Mouse (Mus musculus) embryonic facial prominence, embryonic 13.5 days (tissue): Measurements from ENCODE around the gene Cacna2d3. TPM values are rescaled to one million over a fixed set of nuclear protein-coding genes. Genes with fewer than 3 reads are reported as not detected.
A peak's percentile ranks its signal among the peaks of the same experiment; 100 is the strongest.

Experiments
- ATAC-seq: fragments of 200-750 bp; cut with Nextera tagmentation; 2 replicates; pipeline ENCODE4 v1.8.0; 2017; ENCODE audit warnings: low read depth; ENCODE audit not compliant: insufficient number of reproducible peaks, insufficient read depth, low FRiP score, low TSS enrichment
- H3K27ac ChIP-seq: fragments of 300-500 bp; sonication (generic); 2 replicates; pipeline ENCODE4 v1.5.1; 2015; ENCODE audit warnings: moderate library complexity, mild to moderate bottlenecking, inconsistent platforms
- H3K27me3 ChIP-seq: fragments of 300-500 bp; sonication (generic); 2 replicates; pipeline ENCODE4 v1.6.1; 2015; ENCODE audit warnings: mild to moderate bottlenecking, inconsistent platforms
- H3K36me3 ChIP-seq: fragments of 300-500 bp; sonication (generic); 2 replicates; pipeline ENCODE4 v1.6.1; 2015; ENCODE audit warnings: mild to moderate bottlenecking, inconsistent platforms
- H3K4me1 ChIP-seq: fragments of 300-500 bp; sonication (generic); 2 replicates; pipeline ENCODE4 v1.6.1; 2015; ENCODE audit warnings: inconsistent platforms
- H3K4me2 ChIP-seq: fragments of 300-500 bp; sonication (generic); 2 replicates; pipeline ENCODE4 v1.6.1; 2015; ENCODE audit warnings: moderate library complexity, mild to moderate bottlenecking, inconsistent platforms
- H3K4me3 ChIP-seq: fragments of 300-500 bp; sonication (generic); 2 replicates; pipeline ENCODE4 v1.5.1; 2015; ENCODE audit warnings: mild to moderate bottlenecking, inconsistent platforms
- H3K9ac ChIP-seq: fragments of 300-500 bp; sonication (generic); 2 replicates; pipeline ENCODE4 v1.6.1; 2015; ENCODE audit warnings: mild to moderate bottlenecking, inconsistent platforms
- H3K9me3 ChIP-seq: fragments of 300-500 bp; sonication (generic); 2 replicates; pipeline ENCODE4 v1.6.1; 2016; ENCODE audit warnings: inconsistent platforms
- WGBS: fragments of 180-500 bp; shearing (Covaris S2); methylation state at CpG from one replicate; pipeline ENCODE4 v1.1.7; 2015; ENCODE audit warnings: mixed read lengths; 5-methylcytosine and 5-hydroxymethylcytosine counted together
- polyA plus RNA-seq: library from polyadenylated mRNA; unstranded; fragments of >200 nt; fragmentation: Nextera tagmentation; extraction: Ambion mirVana; gene quantifications from 2 replicates; pipeline ENCODE4 v1.2.1, GENCODE M21; 2015

Gene Cacna2d3
- polyA plus RNA-seq, 1 experiment from 2014 or later, result 43.5 TPM

DNA sequence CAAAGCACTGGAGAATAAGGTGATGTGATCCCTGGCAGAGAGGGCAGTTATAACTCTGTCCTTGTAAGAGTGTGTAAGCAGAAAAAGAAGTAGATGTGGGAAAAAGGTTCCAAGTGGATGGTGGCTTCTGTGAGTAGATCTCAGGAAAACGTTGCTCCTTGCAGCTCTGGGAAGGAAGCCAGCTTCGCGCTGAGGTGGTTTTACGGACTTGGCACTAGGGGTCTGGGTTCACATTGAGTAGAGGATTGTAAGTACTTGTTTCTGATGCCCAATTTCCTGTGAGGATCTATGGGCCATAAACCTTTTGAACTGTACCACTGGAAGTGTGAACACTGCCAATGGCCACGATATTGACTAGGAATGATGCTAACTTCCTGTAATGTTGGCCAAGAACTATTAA is 354.8 kb downstream of the Cacna2d3 start:
- Histone ChIP-seq H3K9ac (no peak overlapping the region), H3K27me3 (no peaks in the 10 kb centered on the region), H3K36me3 (no peaks in the 10 kb centered on the region), H3K4me1 (peaks cover 11% of the 10 kb centered on the region), H3K4me2 (no peak overlapping the region), H3K4me3 (no peak overlapping the region), H3K27ac (no peak overlapping the region), H3K9me3 (no peaks in the 10 kb centered on the region)
- ATAC-seq, result no peak
- WGBS, result 81% methylated on average over 5 of the region's 5 CpGs

DNA sequence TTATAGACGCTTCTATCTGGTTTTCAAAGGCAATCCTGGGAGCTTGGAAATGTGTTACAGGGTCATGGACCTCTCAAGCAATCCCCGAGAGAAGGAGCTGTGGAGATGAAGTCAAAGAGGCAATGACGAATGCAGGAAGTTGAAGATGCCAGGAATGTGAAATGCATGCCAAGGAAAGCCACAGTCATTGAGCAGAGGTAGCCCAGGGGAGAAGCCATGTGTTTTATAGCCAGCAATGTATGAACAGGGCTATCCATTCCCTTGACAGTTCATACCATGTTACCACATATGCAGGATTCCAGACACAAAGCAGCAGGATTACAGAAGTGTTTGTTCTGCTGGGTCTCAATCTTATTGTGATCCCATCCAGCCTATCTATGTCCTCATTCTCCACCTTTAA is 359.2 kb downstream of the Cacna2d3 start:
- 42% methylated on average over 3 of the region's 3 CpGs for WGBS

DNA sequence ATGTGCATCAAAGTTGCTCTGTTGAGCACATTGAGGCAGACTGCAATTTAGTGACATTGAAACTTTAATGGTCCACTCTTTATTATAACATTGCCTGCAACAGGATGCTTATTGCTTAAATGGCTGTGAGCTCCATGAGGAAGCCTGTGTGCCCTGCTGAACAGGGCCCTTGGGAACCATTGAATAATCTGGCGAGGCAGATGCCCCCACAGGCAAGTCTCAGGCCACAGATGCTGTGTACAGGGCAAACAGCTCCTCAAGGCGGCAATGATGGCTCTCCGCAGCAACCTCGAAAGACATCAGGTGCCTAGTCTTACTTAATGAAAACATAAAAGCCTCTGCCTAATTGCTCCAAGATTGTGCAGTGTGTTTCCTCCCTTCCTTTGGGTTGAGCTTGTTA is 371.0 kb downstream of the Cacna2d3 start:
- Histone ChIP-seq H3K36me3 (peaks cover 4% of the 10 kb centered on the region; the same call in 1 of the 2 replicates), H3K27ac (no peak overlapping the region), H3K4me1 (peaks cover 9% of the 10 kb centered on the region; the same call in 1 of the 2 replicates), H3K4me2 (no peak overlapping the region), H3K9ac (no peak overlapping the region), H3K4me3 (no peak overlapping the region), H3K9me3 (no peaks in the 10 kb centered on the region), H3K27me3 (no peaks in the 10 kb centered on the region)
- no peak for ATAC-seq
- WGBS, result 64% methylated on average over 4 of the region's 4 CpGs

More for the DNA sequence above, 359.2 kb downstream of the Cacna2d3 start:
- Histone ChIP-seq H3K9ac (no peak overlapping the region), H3K9me3 (no peaks in the 10 kb centered on the region), H3K4me1 (peaks cover 17% of the 10 kb centered on the region), H3K27me3 (no peaks in the 10 kb centered on the region), H3K27ac (peak overlapping the region; percentile 33; the same call in 1 of the 2 replicates), H3K4me2 (no peak overlapping the region), H3K36me3 (no peaks in the 10 kb centered on the region), H3K4me3 (no peak overlapping the region)
- ATAC-seq, result no peak

DNA sequence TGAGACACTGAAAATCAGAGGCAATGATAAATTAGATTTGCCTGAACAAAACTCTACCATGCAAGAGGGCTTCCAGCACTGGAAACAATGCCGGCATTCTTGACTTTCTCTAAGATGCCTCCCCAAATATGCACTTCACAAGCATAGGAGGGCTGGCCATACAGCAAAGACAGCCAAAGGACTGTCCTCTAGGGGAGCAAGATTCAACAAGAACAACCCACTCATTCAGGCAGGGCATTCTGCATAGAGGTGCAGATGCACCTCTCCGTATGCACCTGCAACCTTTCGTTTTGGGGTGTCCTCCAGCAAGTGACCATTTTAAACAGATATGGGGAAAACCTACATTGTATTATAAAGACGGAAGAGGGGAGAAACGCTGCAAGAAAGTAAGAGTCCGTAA is 380.1 kb downstream of the Cacna2d3 start:
- no peaks in the 10 kb centered on the region for H3K9me3 ChIP-seq
- H3K27ac ChIP-seq, result 0 out of 2 replicates have a peak overlapping the region, but pooled peaks have one; percentile 39
- H3K36me3 ChIP-seq, result peaks cover 4% of the 10 kb centered on the region; the same call in 1 of the 2 replicates
- no peak overlapping the region for H3K9ac ChIP-seq
- H3K27me3 ChIP-seq, result no peaks in the 10 kb centered on the region
- ATAC-seq, result no peak
- no peak overlapping the region for H3K4me3 ChIP-seq
- 83% methylated on average over 6 of the region's 6 CpGs for WGBS
- peaks cover 27% of the 10 kb centered on the region for H3K4me1 ChIP-seq
- no peak overlapping the region for H3K4me2 ChIP-seq

DNA sequence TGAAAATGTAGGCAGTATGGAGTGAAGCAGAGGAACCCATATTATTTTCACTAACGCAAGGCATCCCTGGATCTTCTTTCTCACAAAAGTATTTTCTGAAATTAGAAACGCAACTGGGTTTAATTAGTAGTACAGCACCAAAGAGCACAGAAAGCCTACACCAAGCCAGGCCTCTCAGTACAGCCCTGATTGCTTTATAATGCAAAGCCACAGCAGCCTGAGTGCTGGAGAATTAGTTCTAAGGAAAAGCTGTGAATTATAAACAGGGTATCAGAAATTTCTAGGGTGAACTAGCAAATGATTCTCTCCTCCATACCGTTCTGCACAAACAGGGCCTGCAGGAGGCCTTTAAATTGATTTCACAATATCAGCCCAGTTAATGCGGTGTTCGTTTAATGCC is 380.9 kb downstream of the Cacna2d3 start:
- H3K9ac ChIP-seq, result no peak overlapping the region
- peaks cover 27% of the 10 kb centered on the region for H3K4me1 ChIP-seq
- H3K36me3 ChIP-seq, result peaks cover under 1% of the 10 kb centered on the region; the same call in 1 of the 2 replicates
- H3K4me3 ChIP-seq, result no peak overlapping the region
- H3K27me3 ChIP-seq, result no peaks in the 10 kb centered on the region
- no peak overlapping the region for H3K4me2 ChIP-seq
- no peak for ATAC-seq
- 46% methylated on average over 5 of the region's 5 CpGs for WGBS
- H3K27ac ChIP-seq, result peak overlapping the region; percentile 40; the same call in 1 of the 2 replicates
- no peaks in the 10 kb centered on the region for H3K9me3 ChIP-seq

DNA sequence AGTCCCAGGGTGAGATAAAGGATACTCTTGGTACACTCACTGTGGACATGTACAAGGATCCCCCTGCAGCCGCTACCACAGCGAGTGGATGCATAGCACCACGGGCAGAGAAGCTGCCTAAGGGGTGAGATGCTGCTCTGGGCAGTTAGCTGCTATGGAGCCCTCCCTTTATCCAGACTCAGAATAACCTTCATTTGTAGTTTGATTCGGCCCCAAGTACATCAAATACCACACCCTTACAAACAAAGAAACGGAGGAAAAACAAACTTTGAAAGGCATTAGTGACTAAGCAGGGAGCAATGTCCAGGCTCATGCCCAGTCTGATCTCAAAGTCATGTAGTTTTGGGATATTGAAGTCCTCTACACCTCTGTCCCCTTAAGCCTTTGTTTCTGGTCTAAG is 386.8 kb downstream of the Cacna2d3 start:
- 88% methylated on average over 5 of the region's 5 CpGs for WGBS
- Histone ChIP-seq H3K4me1 (peaks cover 12% of the 10 kb centered on the region), H3K4me3 (no peak overlapping the region), H3K4me2 (no peak overlapping the region), H3K9me3 (no peaks in the 10 kb centered on the region), H3K36me3 (no peaks in the 10 kb centered on the region), H3K9ac (no peak overlapping the region), H3K27ac (no peak overlapping the region), H3K27me3 (no peaks in the 10 kb centered on the region)
- ATAC-seq, result no peak

DNA sequence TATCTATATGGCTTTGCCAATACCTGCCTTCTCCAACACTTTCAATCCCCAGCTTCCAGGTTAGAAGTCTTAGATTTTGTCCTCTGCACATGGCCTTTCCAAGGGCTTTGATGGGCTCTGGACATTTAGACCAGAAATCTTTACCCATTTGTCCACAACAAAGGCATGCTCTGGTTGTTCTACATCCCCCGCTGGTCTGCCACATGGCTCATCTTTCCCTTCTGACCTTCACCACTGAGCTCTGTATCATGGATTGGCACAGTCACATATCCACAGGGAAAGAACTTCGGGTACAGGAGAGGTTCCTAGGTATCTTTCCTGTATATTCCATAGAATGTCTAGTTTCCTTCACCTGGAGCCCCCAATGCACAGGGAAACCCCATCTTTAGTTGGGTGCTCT is 387.4 kb downstream of the Cacna2d3 start:
- H3K27me3 ChIP-seq, result no peaks in the 10 kb centered on the region
- H3K9ac ChIP-seq, result no peak overlapping the region
- H3K36me3 ChIP-seq, result no peaks in the 10 kb centered on the region
- H3K9me3 ChIP-seq, result no peaks in the 10 kb centered on the region
- 80% methylated on average over 2 of the region's 2 CpGs for WGBS
- H3K27ac ChIP-seq, result no peak overlapping the region
- peaks cover 10% of the 10 kb centered on the region for H3K4me1 ChIP-seq
- H3K4me2 ChIP-seq, result no peak overlapping the region
- H3K4me3 ChIP-seq, result no peak overlapping the region
- ATAC-seq, result no peak

DNA sequence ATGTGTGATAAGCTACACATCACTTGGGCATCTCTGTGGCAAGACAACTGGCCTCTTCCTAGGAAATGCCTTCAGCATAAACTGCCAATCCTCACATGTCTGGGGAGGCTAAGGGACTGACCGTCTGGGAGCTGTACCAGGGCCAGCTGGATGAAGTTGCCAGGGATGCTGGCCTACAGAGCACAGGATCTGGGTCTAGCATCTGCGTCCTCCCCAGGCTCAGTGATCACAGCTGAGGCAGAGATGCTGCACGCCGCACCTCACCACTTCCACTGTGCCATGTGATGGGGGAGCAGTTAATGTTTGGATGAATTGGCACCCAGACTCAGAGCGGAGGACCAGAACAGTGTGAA is 397.3 kb downstream of the Cacna2d3 start:
- no peak overlapping the region for H3K4me3 ChIP-seq
- no peak overlapping the region for H3K4me2 ChIP-seq
- WGBS, result 90% methylated on average over 5 of the region's 5 CpGs
- H3K9ac ChIP-seq, result no peak overlapping the region
- no peak for ATAC-seq
- no peaks in the 10 kb centered on the region for H3K27me3 ChIP-seq
- no peaks in the 10 kb centered on the region for H3K4me1 ChIP-seq
- no peaks in the 10 kb centered on the region for H3K36me3 ChIP-seq
- 0 out of 2 replicates have a peak, but pooled peaks cover 3% of the 10 kb centered on the region for H3K9me3 ChIP-seq
- H3K27ac ChIP-seq, result no peak overlapping the region

DNA sequence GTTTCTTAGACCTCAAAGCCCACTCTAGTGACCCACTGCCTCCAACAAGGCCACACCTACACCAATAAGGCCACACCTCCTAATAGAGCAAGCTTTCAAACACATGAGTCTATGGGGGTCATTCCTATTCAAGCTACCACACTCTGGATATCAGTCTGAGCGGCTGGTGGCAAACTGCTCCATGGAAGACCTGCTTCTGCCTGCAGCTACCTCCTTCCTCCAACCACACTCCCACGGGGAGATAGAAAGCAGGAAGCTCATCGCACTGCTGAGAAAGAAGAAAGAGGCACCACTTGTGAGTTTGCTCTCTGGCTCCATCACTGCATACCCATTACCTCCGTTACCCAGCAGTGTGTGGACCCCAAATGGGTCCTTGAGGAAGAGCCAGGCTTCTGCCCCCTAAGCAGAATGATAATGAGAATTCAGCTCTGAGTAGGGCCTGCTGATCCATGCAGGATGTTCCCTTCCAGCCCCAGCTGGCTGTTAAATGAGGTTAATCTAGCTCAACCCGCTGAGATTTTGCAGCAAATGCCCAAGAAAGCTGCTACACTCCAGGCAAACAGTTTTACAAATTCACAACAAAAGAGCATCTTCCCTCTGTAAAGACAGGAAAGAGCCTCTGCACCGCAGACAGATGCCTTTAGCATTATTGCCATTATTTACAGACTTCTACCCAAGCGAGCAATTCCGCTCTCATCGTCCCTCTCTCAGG is 397.8 kb downstream of the Cacna2d3 start:
- no peak overlapping the region for H3K4me2 ChIP-seq
- no peak overlapping the region for H3K27ac ChIP-seq
- H3K9me3 ChIP-seq, result 0 out of 2 replicates have a peak, but pooled peaks cover 3% of the 10 kb centered on the region
- H3K4me3 ChIP-seq, result no peak overlapping the region
- WGBS, result 86% methylated on average over 9 of the region's 9 CpGs
- H3K36me3 ChIP-seq, result no peaks in the 10 kb centered on the region
- H3K4me1 ChIP-seq, result no peaks in the 10 kb centered on the region
- no peaks in the 10 kb centered on the region for H3K27me3 ChIP-seq
- H3K9ac ChIP-seq, result no peak overlapping the region
- no peak for ATAC-seq

DNA sequence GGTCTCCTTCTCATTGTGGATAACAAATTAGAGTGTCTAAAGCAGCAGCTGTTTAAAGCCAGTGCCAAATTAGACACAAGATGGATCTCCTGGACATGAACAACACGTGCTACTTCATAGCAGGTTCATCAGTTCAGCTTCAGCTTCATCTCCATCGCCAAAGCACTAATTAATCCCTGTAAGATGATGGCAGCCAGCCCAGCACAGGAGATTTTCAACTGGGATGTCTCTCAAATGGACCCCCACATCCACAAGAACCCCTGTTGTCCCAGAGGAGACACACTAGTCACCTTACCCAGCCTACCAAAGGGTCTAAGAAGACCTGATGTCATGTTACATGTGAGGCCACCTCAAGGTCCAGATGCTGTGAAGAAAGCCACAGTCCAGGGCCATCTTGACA is 408.2 kb downstream of the Cacna2d3 start:
- no peak overlapping the region for H3K4me3 ChIP-seq
- H3K9ac ChIP-seq, result no peak overlapping the region
- no peaks in the 10 kb centered on the region for H3K36me3 ChIP-seq
- H3K4me2 ChIP-seq, result no peak overlapping the region
- no peaks in the 10 kb centered on the region for H3K27me3 ChIP-seq
- 92% methylated on average over 2 of the region's 2 CpGs for WGBS
- no peaks in the 10 kb centered on the region for H3K9me3 ChIP-seq
- no peaks in the 10 kb centered on the region for H3K4me1 ChIP-seq
- ATAC-seq, result no peak
- H3K27ac ChIP-seq, result no peak overlapping the region

DNA sequence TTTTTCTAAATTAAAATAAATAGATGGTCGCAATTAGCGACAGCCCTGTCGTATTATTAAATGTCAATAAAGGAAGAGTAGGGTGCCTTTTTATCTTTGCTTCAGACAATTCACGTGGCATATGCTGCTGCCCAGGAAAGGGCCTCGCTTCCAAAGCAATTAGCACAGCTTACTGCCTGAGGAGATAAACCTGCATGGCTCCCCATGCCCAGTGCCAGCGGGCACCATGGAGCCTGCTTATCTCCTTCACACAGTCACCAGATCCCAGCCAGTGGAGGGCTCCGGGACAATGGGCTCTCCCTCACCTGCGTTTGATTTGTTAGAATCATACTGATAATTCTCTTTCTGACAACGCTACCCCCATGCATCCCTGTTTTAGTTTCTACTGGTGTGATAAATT is 416.0 kb downstream of the Cacna2d3 start:
- Histone ChIP-seq H3K27ac (no peak overlapping the region), H3K9me3 (no peaks in the 10 kb centered on the region), H3K4me2 (no peak overlapping the region), H3K9ac (no peak overlapping the region), H3K27me3 (no peaks in the 10 kb centered on the region), H3K36me3 (no peaks in the 10 kb centered on the region), H3K4me3 (no peak overlapping the region), H3K4me1 (0 out of 2 replicates have a peak, but pooled peaks cover 2% of the 10 kb centered on the region)
- 84% methylated on average over 9 of the region's 9 CpGs for WGBS
- ATAC-seq, result no peak

DNA sequence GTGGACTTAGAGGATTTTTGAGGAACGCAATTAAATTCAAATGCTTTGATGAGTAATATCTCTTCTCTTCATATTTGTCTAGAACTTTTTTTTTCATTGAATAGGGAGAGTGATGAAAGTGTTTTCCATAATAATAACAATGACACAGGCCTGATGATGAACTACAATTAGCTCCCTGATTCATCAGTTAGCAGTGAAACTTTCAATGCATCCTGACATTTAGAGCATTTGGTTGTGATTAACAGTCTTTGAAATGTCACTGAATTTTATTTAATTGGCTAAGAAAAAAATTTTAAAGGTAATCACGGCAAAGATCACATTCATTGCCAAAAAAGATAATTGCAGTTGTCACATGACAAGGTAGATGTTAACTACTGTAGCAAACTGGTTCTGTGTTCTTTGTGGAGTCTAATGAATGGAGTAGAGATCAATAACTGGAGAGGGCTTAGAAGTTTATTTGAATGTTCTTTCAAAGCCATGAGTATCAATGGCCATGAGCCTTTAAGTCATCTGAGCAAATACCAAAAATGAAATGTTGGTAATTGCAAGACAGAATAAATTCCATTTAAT is 425.4 kb downstream of the Cacna2d3 start:
- ATAC-seq, result no peak
- H3K4me2 ChIP-seq, result no peak overlapping the region
- H3K9me3 ChIP-seq, result no peaks in the 10 kb centered on the region
- H3K27me3 ChIP-seq, result no peaks in the 10 kb centered on the region
- H3K9ac ChIP-seq, result no peak overlapping the region
- 46% methylated on average over 2 of the region's 2 CpGs for WGBS
- H3K36me3 ChIP-seq, result no peaks in the 10 kb centered on the region
- H3K4me1 ChIP-seq, result no peaks in the 10 kb centered on the region
- no peak overlapping the region for H3K4me3 ChIP-seq
- no peak overlapping the region for H3K27ac ChIP-seq
